Mouse (Mus musculus): Measurements from ENCODE around the gene Egln1.

GRCm38 (mm10) chr8:124944406-124944805 lies 4.7 kb downstream of the Egln1 start:
- TF ChIP-seq CTCF (IDR thresholded peaks at IDR 0.05) (no peak), EP300 (IDR thresholded peaks at IDR 0.05; ENCODE audit: insufficient read depth, low read depth, low read length) (no peak)
